ENCODE assay signal across 8 mouse cellular contexts in the genomic region with DNA sequence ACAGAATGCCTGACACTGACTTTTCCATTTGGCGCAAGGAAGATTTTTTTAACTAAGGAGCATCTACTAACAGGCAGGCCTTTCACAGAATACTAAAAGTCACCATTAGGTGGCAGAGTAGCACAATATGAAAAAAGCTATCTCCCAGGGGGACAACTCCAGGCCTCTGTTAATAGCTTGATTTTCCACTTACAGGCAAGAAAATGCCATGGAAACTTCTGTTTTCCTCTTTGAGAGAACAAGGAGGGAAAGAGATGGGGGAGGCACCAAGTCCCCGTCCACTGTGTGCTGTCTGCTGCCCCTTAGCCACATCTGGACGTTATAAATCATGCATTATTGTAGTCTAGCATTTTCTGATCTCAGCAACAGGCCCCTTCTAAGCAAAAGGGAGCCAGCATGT.
A peak's percentile ranks its signal among the peaks of the same experiment; 100 is the strongest.
DNase-seq lines count a peak whose midpoint lies in the region; ATAC-seq and TF ChIP-seq lines count a peak whose summit lies in the region.

No protein-coding gene starts in this region.

- no peak overlapping the region for H3K27ac ChIP-seq in cerebellum, adult 2 months (ENCODE audit: insufficient read depth, low read length)
- H3K27ac ChIP-seq in hindbrain, embryonic 14.5 days, result peak overlapping the region; percentile 58
- peak overlapping the region; percentile 40 for H3K27ac ChIP-seq in midbrain, postnatal 0 days (ENCODE audit: low read depth, low read length)

- no peak for TF ChIP-seq POLR2A in cerebellum, adult 2 months (IDR thresholded peaks at IDR 0.05; ENCODE audit: borderline replicate concordance, insufficient read depth, low read length)

- H3K36me3 ChIP-seq in hindbrain, embryonic 14.5 days (replicated peaks; ENCODE audit: control insufficient read depth, insufficient read depth), result no peaks in the 10 kb centered on the region
- H3K36me3 ChIP-seq in midbrain, postnatal 0 days (ENCODE audit: insufficient read depth, low read length), result no peaks in the 10 kb centered on the region

- TF ChIP-seq CTCF in cerebellum, adult 2 months (IDR thresholded peaks at IDR 0.05; ENCODE audit: borderline replicate concordance, insufficient read depth, low read depth, low read length), result peak; percentile 38; the same call in 1 of the 2 replicates
- peak; percentile 83 for TF ChIP-seq CTCF in midbrain, postnatal 0 days (IDR thresholded peaks at IDR 0.05)

- no peaks in the 10 kb centered on the region for H3K27me3 ChIP-seq in cerebellum, adult 2 months (ENCODE audit: control insufficient read depth, insufficient read depth, low read length)
- no peaks in the 10 kb centered on the region for H3K27me3 ChIP-seq in hindbrain, embryonic 14.5 days (ENCODE audit: control insufficient read depth, insufficient read depth, low read length)
- no peaks in the 10 kb centered on the region; the same call in 1 of the 2 replicates for H3K27me3 ChIP-seq in midbrain, postnatal 0 days (ENCODE audit: insufficient read depth, low read length)

- no peaks in the 10 kb centered on the region for H3K9me3 ChIP-seq in hindbrain, embryonic 14.5 days (ENCODE audit: control insufficient read depth, low read length)
- H3K9me3 ChIP-seq in midbrain, postnatal 0 days (ENCODE audit: low read length), result no peaks in the 10 kb centered on the region

- no peak for ATAC-seq in hindbrain, embryonic 14.5 days (ENCODE audit: low FRiP score)
- ATAC-seq in midbrain, postnatal 0 days (ENCODE audit: low FRiP score), result peak; percentile 41; the same call in 1 of the 2 replicates

- no peak overlapping the region for H3K4me2 ChIP-seq in hindbrain, embryonic 14.5 days (replicated peaks)
- H3K4me2 ChIP-seq in midbrain, postnatal 0 days (ENCODE audit: low read depth, low read length, poor library complexity, severe bottlenecking), result no peak overlapping the region

- H3K4me3 ChIP-seq in cerebellum, adult 2 months (replicated peaks; ENCODE audit: insufficient read depth, low read depth, low read length), result no peak overlapping the region
- no peak overlapping the region for H3K4me3 ChIP-seq in hindbrain, embryonic 14.5 days (replicated peaks; ENCODE audit: low read length)
- no peak overlapping the region for H3K4me3 ChIP-seq in midbrain, postnatal 0 days (ENCODE audit: low read depth, low read length)

- 52% methylated on average over 3 of the region's 3 CpGs for WGBS in cerebellum, adult 2 months
- WGBS in hindbrain, embryonic 14.5 days, result 17% methylated on average over 3 of the region's 3 CpGs
- WGBS in midbrain, postnatal 0 days, result 11% methylated on average over 3 of the region's 3 CpGs

- H3K4me1 ChIP-seq in cerebellum, adult 2 months (ENCODE audit: control insufficient read depth, insufficient read depth, low read length), result no peaks in the 10 kb centered on the region
- H3K4me1 ChIP-seq in hindbrain, embryonic 14.5 days (replicated peaks; ENCODE audit: control insufficient read depth, insufficient read depth, low read length), result peaks cover 64% of the 10 kb centered on the region
- H3K4me1 ChIP-seq in midbrain, postnatal 0 days (ENCODE audit: insufficient read depth, low read length), result peaks cover 3% of the 10 kb centered on the region; the same call in 1 of the 2 replicates

- DNase-seq in cerebellum, adult 2 months, result peak in 1 of 2 experiments; percentile 35
- no peak for DNase-seq in cerebellum, adult 11-12 months
- peak; percentile 66 for DNase-seq in ES-CJ7 (ENCODE audit: low read depth, low spot score)
- peak; percentile 77 for DNase-seq in embryo, embryonic 9.5 days (ENCODE audit: extremely low spot score)
- peak; percentile 94 for DNase-seq in hindbrain, embryonic 14.5 days (ENCODE audit: low spot score)
- peak; percentile 52 to 57 for DNase-seq in layer of hippocampus, postnatal 10 days (ENCODE audit: low spot score in 2 of 2)
- peak; percentile 95 for DNase-seq in midbrain, postnatal 0 days (ENCODE audit: low spot score)
- DNase-seq in natural killer cell, adult 2 months (ENCODE audit: low spot score in 2 of 2), result no peak

- H3K9ac ChIP-seq in hindbrain, embryonic 14.5 days, result no peak overlapping the region
- no peak overlapping the region for H3K9ac ChIP-seq in midbrain, postnatal 0 days (replicated peaks; ENCODE audit: low read length, poor library complexity, severe bottlenecking)

Comparison
In these comparisons a context has a peak if more than half of its experiments do, and no peak if none do; other contexts are left out.
1. DNase-seq: peak in ES-CJ7 (single experiment), embryo, embryonic 9.5 days (single experiment), hindbrain, embryonic 14.5 days (single experiment), layer of hippocampus, postnatal 10 days (2 of 2) and midbrain, postnatal 0 days (single experiment); none in cerebellum, adult 11-12 months (single experiment) and natural killer cell, adult 2 months (0 of 2).